Mouse (Mus musculus): ENCODE data around the gene Cfap58. TPM values are rescaled to one million over a fixed set of nuclear protein-coding genes. Genes with fewer than 3 reads are reported as not detected.

The Cfap58 gene
- polyA plus RNA-seq, 1 experiment from 2014 or later = 0.04 TPM

GRCm38 (mm10) chr19:47919966-47920375, 17.5 kb upstream of the Cfap58 start:
- Histone ChIP-seq H3K36me3 (ENCODE audit: control insufficient read depth, insufficient read depth, low read length) (no peaks in the 10 kb centered on the region), H3K9me3 (ENCODE audit: control insufficient read depth, low read length) (no peaks in the 10 kb centered on the region), H3K4me3 (ENCODE audit: low read depth, low read length) (peak overlapping the region; percentile 84), H3K27me3 (replicated peaks; ENCODE audit: control insufficient read depth, insufficient read depth, low read length) (no peaks in the 10 kb centered on the region), H3K4me1 (replicated peaks; ENCODE audit: control insufficient read depth, insufficient read depth, low read length) (peaks cover 13% of the 10 kb centered on the region), H3K4me2 (peak overlapping the region; percentile 79), H3K9ac (ENCODE audit: low read depth, low read length) (peak overlapping the region; percentile 83), H3K27ac (ENCODE audit: low read depth, low read length) (peak overlapping the region; percentile 80)
- 6% methylated on average over 8 of the region's 8 CpGs for WGBS
- peak; percentile 7; the same call in 1 of the 2 replicates for ATAC-seq (replicated peaks; ENCODE audit: low FRiP score)
- no peak for DNase-seq (ENCODE audit: low spot score)

- Histone ChIP-seq H3K4me2 (no peak overlapping the region), H3K27me3 (replicated peaks; ENCODE audit: control insufficient read depth, insufficient read depth, low read length) (no peaks in the 10 kb centered on the region), H3K4me3 (ENCODE audit: low read depth, low read length) (no peak overlapping the region), H3K9ac (ENCODE audit: low read depth, low read length) (no peak overlapping the region), H3K9me3 (ENCODE audit: control insufficient read depth, low read length) (no peaks in the 10 kb centered on the region), H3K27ac (ENCODE audit: low read depth, low read length) (no peak overlapping the region), H3K4me1 (replicated peaks; ENCODE audit: control insufficient read depth, insufficient read depth, low read length) (no peaks in the 10 kb centered on the region), H3K36me3 (ENCODE audit: control insufficient read depth, insufficient read depth, low read length) (no peaks in the 10 kb centered on the region)
- ATAC-seq (replicated peaks; ENCODE audit: low FRiP score) (no peak), DNase-seq (ENCODE audit: low spot score) (no peak)
- 62% methylated on average over 7 of the region's 7 CpGs for WGBS
Measured at GRCm38 (mm10) chr19:47925819-47926218, 11.7 kb upstream of the Cfap58 start.

GRCm38 (mm10) chr19:47927032-47927431, 10.4 kb upstream of the Cfap58 start:
- Histone ChIP-seq H3K4me3 (ENCODE audit: low read depth, low read length) (no peak overlapping the region), H3K27me3 (replicated peaks; ENCODE audit: control insufficient read depth, insufficient read depth, low read length) (no peaks in the 10 kb centered on the region), H3K9me3 (ENCODE audit: control insufficient read depth, low read length) (no peaks in the 10 kb centered on the region), H3K9ac (ENCODE audit: low read depth, low read length) (no peak overlapping the region), H3K4me1 (replicated peaks; ENCODE audit: control insufficient read depth, insufficient read depth, low read length) (no peaks in the 10 kb centered on the region), H3K27ac (ENCODE audit: low read depth, low read length) (no peak overlapping the region), H3K36me3 (ENCODE audit: control insufficient read depth, insufficient read depth, low read length) (no peaks in the 10 kb centered on the region), H3K4me2 (no peak overlapping the region)
- 83% methylated on average over 2 of the region's 2 CpGs for WGBS
- ATAC-seq (replicated peaks; ENCODE audit: low FRiP score) (no peak), DNase-seq (ENCODE audit: low spot score) (no peak)

- DNase-seq (ENCODE audit: low spot score) (no peak), ATAC-seq (replicated peaks; ENCODE audit: low FRiP score) (no peak)
- Histone ChIP-seq H3K4me3 (ENCODE audit: low read depth, low read length) (no peak overlapping the region), H3K4me2 (no peak overlapping the region), H3K9ac (ENCODE audit: low read depth, low read length) (no peak overlapping the region), H3K27me3 (replicated peaks; ENCODE audit: control insufficient read depth, insufficient read depth, low read length) (no peaks in the 10 kb centered on the region), H3K36me3 (ENCODE audit: control insufficient read depth, insufficient read depth, low read length) (no peaks in the 10 kb centered on the region), H3K4me1 (replicated peaks; ENCODE audit: control insufficient read depth, insufficient read depth, low read length) (no peaks in the 10 kb centered on the region), H3K27ac (ENCODE audit: low read depth, low read length) (no peak overlapping the region), H3K9me3 (ENCODE audit: control insufficient read depth, low read length) (no peaks in the 10 kb centered on the region)
- 77% methylated on average over 4 of the region's 4 CpGs for WGBS
Measured at GRCm38 (mm10) chr19:47929043-47929442, 8.4 kb upstream of the Cfap58 start.

- H3K27ac ChIP-seq (ENCODE audit: low read depth, low read length) = no peak overlapping the region
- ATAC-seq (replicated peaks; ENCODE audit: low FRiP score) = peak; percentile 60
- WGBS = 40% methylated on average over 7 of the region's 7 CpGs
- no peak overlapping the region for H3K4me2 ChIP-seq
- no peaks in the 10 kb centered on the region for H3K36me3 ChIP-seq (ENCODE audit: control insufficient read depth, insufficient read depth, low read length)
- H3K4me3 ChIP-seq (ENCODE audit: low read depth, low read length) = no peak overlapping the region
- H3K9ac ChIP-seq (ENCODE audit: low read depth, low read length) = no peak overlapping the region
- no peaks in the 10 kb centered on the region for H3K4me1 ChIP-seq (replicated peaks; ENCODE audit: control insufficient read depth, insufficient read depth, low read length)
- no peak for DNase-seq (ENCODE audit: low spot score)
- H3K9me3 ChIP-seq (ENCODE audit: control insufficient read depth, low read length) = no peaks in the 10 kb centered on the region
- no peaks in the 10 kb centered on the region for H3K27me3 ChIP-seq (replicated peaks; ENCODE audit: control insufficient read depth, insufficient read depth, low read length)
Measured at GRCm38 (mm10) chr19:47931982-47932638, 5.4 kb upstream of the Cfap58 start.

- no peak overlapping the region for H3K9ac ChIP-seq (ENCODE audit: low read depth, low read length)
- H3K36me3 ChIP-seq (ENCODE audit: control insufficient read depth, insufficient read depth, low read length) = no peaks in the 10 kb centered on the region
- H3K4me2 ChIP-seq = no peak overlapping the region
- DNase-seq (ENCODE audit: low spot score) (no peak), ATAC-seq (replicated peaks; ENCODE audit: low FRiP score) (no peak)
- no peaks in the 10 kb centered on the region for H3K9me3 ChIP-seq (ENCODE audit: control insufficient read depth, low read length)
- 0 out of 2 replicates have a peak, but pooled peaks cover 3% of the 10 kb centered on the region for H3K4me1 ChIP-seq (replicated peaks; ENCODE audit: control insufficient read depth, insufficient read depth, low read length)
- 85% methylated on average over 8 of the region's 8 CpGs for WGBS
- H3K27me3 ChIP-seq (replicated peaks; ENCODE audit: control insufficient read depth, insufficient read depth, low read length) = peaks cover 12% of the 10 kb centered on the region
- H3K27ac ChIP-seq (ENCODE audit: low read depth, low read length) = no peak overlapping the region
- no peak overlapping the region for H3K4me3 ChIP-seq (ENCODE audit: low read depth, low read length)
Measured at GRCm38 (mm10) chr19:47934146-47934545, 3.3 kb upstream of the Cfap58 start.

GRCm38 (mm10) chr19:47934636-47935238, 2.7 kb upstream of the Cfap58 start:
- DNase-seq (ENCODE audit: low spot score) (no peak), ATAC-seq (replicated peaks; ENCODE audit: low FRiP score) (no peak)
- Histone ChIP-seq H3K27ac (ENCODE audit: low read depth, low read length) (no peak overlapping the region), H3K4me1 (replicated peaks; ENCODE audit: control insufficient read depth, insufficient read depth, low read length) (0 out of 2 replicates have a peak, but pooled peaks cover 3% of the 10 kb centered on the region), H3K4me2 (no peak overlapping the region), H3K36me3 (ENCODE audit: control insufficient read depth, insufficient read depth, low read length) (no peaks in the 10 kb centered on the region), H3K27me3 (replicated peaks; ENCODE audit: control insufficient read depth, insufficient read depth, low read length) (peaks cover 12% of the 10 kb centered on the region), H3K9me3 (ENCODE audit: control insufficient read depth, low read length) (no peaks in the 10 kb centered on the region), H3K9ac (ENCODE audit: low read depth, low read length) (no peak overlapping the region), H3K4me3 (ENCODE audit: low read depth, low read length) (no peak overlapping the region)
- WGBS = 66% methylated on average over 16 of the region's 16 CpGs

GRCm38 (mm10) chr19:47935530-47935929, 1.9 kb upstream of the Cfap58 start:
- Histone ChIP-seq H3K4me3 (ENCODE audit: low read depth, low read length) (no peak overlapping the region), H3K9ac (ENCODE audit: low read depth, low read length) (no peak overlapping the region), H3K27ac (ENCODE audit: low read depth, low read length) (no peak overlapping the region), H3K27me3 (replicated peaks; ENCODE audit: control insufficient read depth, insufficient read depth, low read length) (peaks cover 15% of the 10 kb centered on the region), H3K4me2 (no peak overlapping the region), H3K36me3 (ENCODE audit: control insufficient read depth, insufficient read depth, low read length) (no peaks in the 10 kb centered on the region), H3K9me3 (ENCODE audit: control insufficient read depth, low read length) (no peaks in the 10 kb centered on the region), H3K4me1 (replicated peaks; ENCODE audit: control insufficient read depth, insufficient read depth, low read length) (0 out of 2 replicates have a peak, but pooled peaks cover 3% of the 10 kb centered on the region)
- ATAC-seq (replicated peaks; ENCODE audit: low FRiP score) (no peak), DNase-seq (ENCODE audit: low spot score) (no peak)
- WGBS = 78% methylated on average over 6 of the region's 6 CpGs

- Histone ChIP-seq H3K27ac (ENCODE audit: low read depth, low read length) (no peak overlapping the region), H3K4me3 (ENCODE audit: low read depth, low read length) (no peak overlapping the region), H3K4me1 (replicated peaks; ENCODE audit: control insufficient read depth, insufficient read depth, low read length) (0 out of 2 replicates have a peak, but pooled peaks cover 3% of the 10 kb centered on the region), H3K36me3 (ENCODE audit: control insufficient read depth, insufficient read depth, low read length) (no peaks in the 10 kb centered on the region), H3K27me3 (replicated peaks; ENCODE audit: control insufficient read depth, insufficient read depth, low read length) (peaks cover 15% of the 10 kb centered on the region), H3K9ac (ENCODE audit: low read depth, low read length) (no peak overlapping the region), H3K9me3 (ENCODE audit: control insufficient read depth, low read length) (no peaks in the 10 kb centered on the region), H3K4me2 (no peak overlapping the region)
- WGBS = 87% methylated on average over 11 of the region's 11 CpGs
- no peak for DNase-seq (ENCODE audit: low spot score)
- ATAC-seq (replicated peaks; ENCODE audit: low FRiP score) = no peak
Measured at GRCm38 (mm10) chr19:47936490-47936889, 985 bp upstream of the Cfap58 start.
